In genomic region chr7:28570982-28571682, GRCm38 (mm10) we compare ENCODE assay signal across 10 mouse cellular contexts. TPM values are rescaled to one million over a fixed set of nuclear protein-coding genes. Genes with fewer than 3 reads are reported as not detected.
DNase-seq lines count a peak whose midpoint lies in the region; ATAC-seq and TF ChIP-seq lines count a peak whose summit lies in the region.
"Had no signal": no experiment of that assay in that cellular context is flagged by ENCODE, and none has a peak within 500 bp of the region (broad histone marks: within the 10 kb centered on the region; RNA-seq: fewer than 3 reads in every experiment).

No protein-coding gene starts in this region.

- no peak for TF ChIP-seq POLR2A in ES-Bruce4 (IDR thresholded peaks at IDR 0.05; ENCODE audit: insufficient read depth, low read length)

- no peaks in the 10 kb centered on the region for H3K27me3 ChIP-seq in forebrain, embryonic 15.5 days
- no peaks in the 10 kb centered on the region for H3K27me3 ChIP-seq in forebrain, embryonic 12.5 days
- no peaks in the 10 kb centered on the region for H3K27me3 ChIP-seq in ES-Bruce4 (ENCODE audit: control insufficient read depth, insufficient read depth, low read length, poor library complexity, severe bottlenecking)
- no peaks in the 10 kb centered on the region for H3K27me3 ChIP-seq in heart, postnatal 0 days (ENCODE audit: control insufficient read depth, insufficient read depth, low read length)
- no peaks in the 10 kb centered on the region for H3K27me3 ChIP-seq in limb, embryonic 12.5 days

- peaks cover 16% of the 10 kb centered on the region for H3K36me3 ChIP-seq in forebrain, embryonic 15.5 days
- peaks cover 29% of the 10 kb centered on the region for H3K36me3 ChIP-seq in forebrain, embryonic 12.5 days (replicated peaks)
- H3K36me3 ChIP-seq in ES-Bruce4 (ENCODE audit: control insufficient read depth, insufficient read depth, low read length, poor library complexity, severe bottlenecking), result peaks cover 21% of the 10 kb centered on the region
- peaks cover 19% of the 10 kb centered on the region for H3K36me3 ChIP-seq in heart, postnatal 0 days (replicated peaks; ENCODE audit: control insufficient read depth, insufficient read depth, low read length)
- H3K36me3 ChIP-seq in limb, embryonic 12.5 days, result peaks cover 39% of the 10 kb centered on the region

- no peak overlapping the region for H3K9ac ChIP-seq in forebrain, embryonic 15.5 days (replicated peaks)
- no peak overlapping the region for H3K9ac ChIP-seq in forebrain, embryonic 12.5 days
- H3K9ac ChIP-seq in ES-Bruce4 (ENCODE audit: low read depth, poor library complexity, severe bottlenecking), result no peak overlapping the region
- H3K9ac ChIP-seq in heart, postnatal 0 days (replicated peaks; ENCODE audit: low read depth, low read length), result 0 out of 2 replicates have a peak overlapping the region, but pooled peaks have one; percentile 9
- no peak overlapping the region for H3K9ac ChIP-seq in limb, embryonic 12.5 days (replicated peaks)

- H3K4me1 ChIP-seq in forebrain, embryonic 15.5 days, result peaks cover 8% of the 10 kb centered on the region; the same call in 1 of the 2 replicates
- peaks cover 9% of the 10 kb centered on the region; the same call in 1 of the 2 replicates for H3K4me1 ChIP-seq in forebrain, embryonic 12.5 days
- H3K4me1 ChIP-seq in ES-Bruce4 (ENCODE audit: control insufficient read depth, insufficient read depth, low read length), result peaks cover 3% of the 10 kb centered on the region
- H3K4me1 ChIP-seq in heart, postnatal 0 days (ENCODE audit: control insufficient read depth, insufficient read depth), result peaks cover 20% of the 10 kb centered on the region
- H3K4me1 ChIP-seq in limb, embryonic 12.5 days (replicated peaks), result peaks cover 31% of the 10 kb centered on the region

- 50% methylated on average over 5 of the region's 5 CpGs for WGBS in forebrain, embryonic 15.5 days
- 54% methylated on average over 5 of the region's 5 CpGs for WGBS in forebrain, embryonic 12.5 days
- 34% methylated on average over 5 of the region's 5 CpGs for whole genome bisulfite sequencing in heart, postnatal 0 days
- WGBS in limb, embryonic 12.5 days, result 34% methylated on average over 5 of the region's 5 CpGs

- no peak for DNase-seq in heart, postnatal 0 days (ENCODE audit: low spot score)
- DNase-seq in embryo, embryonic 11 days, result no peak
- no peak for DNase-seq in spleen, postnatal 36 days (ENCODE audit: low spot score in 2 of 2)
- DNase-seq in ovary, postnatal 36 days (ENCODE audit: low spot score), result no peak

- H3K27ac ChIP-seq in forebrain, embryonic 15.5 days (replicated peaks), result 0 out of 2 replicates have a peak overlapping the region, but pooled peaks have one; percentile 8
- H3K27ac ChIP-seq in forebrain, embryonic 12.5 days, result no peak overlapping the region
- H3K27ac ChIP-seq in ES-Bruce4 (ENCODE audit: insufficient read depth, low read length), result no peak overlapping the region
- H3K27ac ChIP-seq in heart, postnatal 0 days (ENCODE audit: low read depth), result no peak overlapping the region
- H3K27ac ChIP-seq in limb, embryonic 12.5 days, result peak overlapping the region; percentile 42

- no peak overlapping the region for H3K4me2 ChIP-seq in forebrain, embryonic 15.5 days (replicated peaks)
- H3K4me2 ChIP-seq in forebrain, embryonic 12.5 days, result no peak overlapping the region
- H3K4me2 ChIP-seq in heart, postnatal 0 days (ENCODE audit: low read depth, low read length), result no peak overlapping the region
- no peak overlapping the region; the same call in 1 of the 2 replicates for H3K4me2 ChIP-seq in limb, embryonic 12.5 days

- ATAC-seq in forebrain, embryonic 15.5 days (replicated peaks), result no peak
- ATAC-seq in forebrain, embryonic 12.5 days (ENCODE audit: low FRiP score), result no peak
- ATAC-seq in heart, postnatal 0 days (ENCODE audit: insufficient read depth, low read depth), result no peak
- no peak for ATAC-seq in limb, embryonic 12.5 days (ENCODE audit: insufficient number of reproducible peaks, insufficient read depth, low FRiP score, low TSS enrichment, low read depth)

- H3K4me3 ChIP-seq in forebrain, embryonic 15.5 days, result no peak overlapping the region
- no peak overlapping the region for H3K4me3 ChIP-seq in forebrain, embryonic 12.5 days (replicated peaks)
- H3K4me3 ChIP-seq in ES-Bruce4 (ENCODE audit: low read depth, low read length), result no peak overlapping the region
- H3K4me3 ChIP-seq in heart, postnatal 0 days (ENCODE audit: low read depth, low read length), result no peak overlapping the region
- H3K4me3 ChIP-seq in limb, embryonic 12.5 days (replicated peaks), result no peak overlapping the region

- 0 out of 2 replicates have a peak, but pooled peaks have one; percentile 27 for TF ChIP-seq EP300 in ES-Bruce4 (IDR thresholded peaks at IDR 0.05; ENCODE audit: insufficient read depth, low read depth, low read length)
- no peak for TF ChIP-seq EP300 in heart, postnatal 0 days (IDR thresholded peaks at IDR 0.05; ENCODE audit: low read depth)

- no peak for TF ChIP-seq CTCF in ES-Bruce4 (IDR thresholded peaks at IDR 0.05; ENCODE audit: low read depth, low read length)
- TF ChIP-seq CTCF in heart, postnatal 0 days (IDR thresholded peaks at IDR 0.05; ENCODE audit: low read depth), result no peak

- H3K9me3 ChIP-seq in forebrain, embryonic 15.5 days, result no peaks in the 10 kb centered on the region
- H3K9me3 ChIP-seq in forebrain, embryonic 12.5 days, result no peaks in the 10 kb centered on the region
- H3K9me3 ChIP-seq in ES-Bruce4 (replicated peaks; ENCODE audit: control insufficient read depth, insufficient read depth, low read length, poor library complexity, severe bottlenecking), result no peaks in the 10 kb centered on the region
- H3K9me3 ChIP-seq in heart, postnatal 0 days (replicated peaks; ENCODE audit: control insufficient read depth, low read length), result no peaks in the 10 kb centered on the region
- no peaks in the 10 kb centered on the region for H3K9me3 ChIP-seq in limb, embryonic 12.5 days

RNA-seq across cellular contexts. Expression of gene Nccrp1, which starts 24.1 kb away (rescaled TPM):
- polyA plus RNA-seq in forebrain, embryonic 15.5 days (2015; fragmentation: Nextera tagmentation; extraction: Ambion mirVana), result not detected in 2 replicates
- polyA plus RNA-seq in forebrain, embryonic 12.5 days (2016; fragmentation: Nextera tagmentation; extraction: Ambion mirVana), result not detected in 2 replicates
- 4.5 and 6.4 TPM in 2 replicates for polyA plus RNA-seq in ES-Bruce4 (2011; ENCODE audit: insufficient read depth, insufficient read length, low read depth, missing spikeins)
- not detected in 2 replicates for total RNA-seq in heart, postnatal 0 days (2014; rRNA removed; ENCODE audit: low replicate concordance)
- not detected in 2 replicates for polyA plus RNA-seq in heart, postnatal 0 days (2015; fragmentation: Nextera tagmentation; extraction: Ambion mirVana)
- polyA plus RNA-seq in limb, embryonic 12.5 days (2016; fragmentation: Nextera tagmentation; extraction: Ambion mirVana), result not detected in 2 replicates
- polyA plus RNA-seq: liver, embryonic 16.5 days had no signal

RNA-seq across cellular contexts. Expression of gene Samd4b, which starts 26.8 kb away (rescaled TPM):
- 24.3 and 25.7 TPM in 2 replicates for polyA plus RNA-seq in forebrain, embryonic 15.5 days (2015; fragmentation: Nextera tagmentation; extraction: Ambion mirVana)
- polyA plus RNA-seq in forebrain, embryonic 12.5 days (2016; fragmentation: Nextera tagmentation; extraction: Ambion mirVana), result 35.6 and 37.6 TPM in 2 replicates
- 86.0 and 94.1 TPM in 2 replicates for polyA plus RNA-seq in ES-Bruce4 (2011; ENCODE audit: insufficient read depth, insufficient read length, low read depth, missing spikeins)
- 37.0 and 53.5 TPM in 2 replicates for total RNA-seq in heart, postnatal 0 days (2014; rRNA removed; ENCODE audit: low replicate concordance)
- polyA plus RNA-seq in heart, postnatal 0 days (2015; fragmentation: Nextera tagmentation; extraction: Ambion mirVana), result 12.3 and 12.4 TPM in 2 replicates
- 30.5 and 36.0 TPM in 2 replicates for polyA plus RNA-seq in limb, embryonic 12.5 days (2016; fragmentation: Nextera tagmentation; extraction: Ambion mirVana)

RNA-seq across cellular contexts. Expression of gene Pak4, which starts 26.9 kb away (rescaled TPM):
- 28.9 and 30.0 TPM in 2 replicates for polyA plus RNA-seq in forebrain, embryonic 15.5 days (2015; fragmentation: Nextera tagmentation; extraction: Ambion mirVana)
- 41.0 and 43.9 TPM in 2 replicates for polyA plus RNA-seq in forebrain, embryonic 12.5 days (2016; fragmentation: Nextera tagmentation; extraction: Ambion mirVana)
- 64.4 and 75.1 TPM in 2 replicates for polyA plus RNA-seq in ES-Bruce4 (2011; ENCODE audit: insufficient read depth, insufficient read length, low read depth, missing spikeins)
- total RNA-seq in heart, postnatal 0 days (2014; rRNA removed; ENCODE audit: low replicate concordance), result 12.7 and 17.1 TPM in 2 replicates
- 11.3 and 12.0 TPM in 2 replicates for polyA plus RNA-seq in heart, postnatal 0 days (2015; fragmentation: Nextera tagmentation; extraction: Ambion mirVana)
- polyA plus RNA-seq in limb, embryonic 12.5 days (2016; fragmentation: Nextera tagmentation; extraction: Ambion mirVana), result 42.4 and 44.1 TPM in 2 replicates

RNA-seq across cellular contexts. Expression of gene Sycn, which starts 30.4 kb away (rescaled TPM):
- polyA plus RNA-seq in forebrain, embryonic 15.5 days (2015; fragmentation: Nextera tagmentation; extraction: Ambion mirVana), result not detected in 2 replicates
- not detected in 2 replicates for polyA plus RNA-seq in forebrain, embryonic 12.5 days (2016; fragmentation: Nextera tagmentation; extraction: Ambion mirVana)
- polyA plus RNA-seq in ES-Bruce4 (2011; ENCODE audit: insufficient read depth, insufficient read length, low read depth, missing spikeins), result not detected in 2 replicates
- not detected in 2 replicates for total RNA-seq in heart, postnatal 0 days (2014; rRNA removed; ENCODE audit: low replicate concordance)
- polyA plus RNA-seq in heart, postnatal 0 days (2015; fragmentation: Nextera tagmentation; extraction: Ambion mirVana), result not detected in 2 replicates
- polyA plus RNA-seq in limb, embryonic 12.5 days (2016; fragmentation: Nextera tagmentation; extraction: Ambion mirVana), result not detected in 2 replicates
- total RNA-seq: common myeloid progenitor, adult 5-6 weeks had no signal

RNA-seq across cellular contexts. Expression of gene Ifnl3, which starts 48.5 kb away (rescaled TPM):
- not detected in 2 replicates for polyA plus RNA-seq in forebrain, embryonic 15.5 days (2015; fragmentation: Nextera tagmentation; extraction: Ambion mirVana)
- not detected in 2 replicates for polyA plus RNA-seq in forebrain, embryonic 12.5 days (2016; fragmentation: Nextera tagmentation; extraction: Ambion mirVana)
- polyA plus RNA-seq in ES-Bruce4 (2011; ENCODE audit: insufficient read depth, insufficient read length, low read depth, missing spikeins), result not detected in 2 replicates
- total RNA-seq in heart, postnatal 0 days (2014; rRNA removed; ENCODE audit: low replicate concordance), result not detected in 2 replicates
- polyA plus RNA-seq in heart, postnatal 0 days (2015; fragmentation: Nextera tagmentation; extraction: Ambion mirVana), result not detected in 2 replicates
- not detected in 2 replicates for polyA plus RNA-seq in limb, embryonic 12.5 days (2016; fragmentation: Nextera tagmentation; extraction: Ambion mirVana)
- total RNA-seq: common myeloid progenitor, adult 5-6 weeks had no signal
- polyA plus RNA-seq: liver, embryonic 16.5 days had no signal

Comparison
In these comparisons a context has a peak if more than half of its experiments do, and no peak if none do; other contexts are left out.
1. H3K27ac ChIP-seq: peak in forebrain, embryonic 15.5 days (single experiment) and limb, embryonic 12.5 days (single experiment); none in forebrain, embryonic 12.5 days (single experiment), ES-Bruce4 (single experiment) and heart, postnatal 0 days (single experiment).